Mouse (Mus musculus) T-cell, adult 2 months (primary cell): ENCODE measurements around the gene Gp5.

Experiments used
- DNase-seq: peaks from one replicate; pipeline ENCODE4 v3.0.0; 2022; ENCODE audit warnings: low spot score

The Gp5 gene

GRCm38 (mm10) chr16:30278406-30278805 lies 32.2 kb downstream of the Gp5 start:
- no peak for DNase-seq

DNA sequence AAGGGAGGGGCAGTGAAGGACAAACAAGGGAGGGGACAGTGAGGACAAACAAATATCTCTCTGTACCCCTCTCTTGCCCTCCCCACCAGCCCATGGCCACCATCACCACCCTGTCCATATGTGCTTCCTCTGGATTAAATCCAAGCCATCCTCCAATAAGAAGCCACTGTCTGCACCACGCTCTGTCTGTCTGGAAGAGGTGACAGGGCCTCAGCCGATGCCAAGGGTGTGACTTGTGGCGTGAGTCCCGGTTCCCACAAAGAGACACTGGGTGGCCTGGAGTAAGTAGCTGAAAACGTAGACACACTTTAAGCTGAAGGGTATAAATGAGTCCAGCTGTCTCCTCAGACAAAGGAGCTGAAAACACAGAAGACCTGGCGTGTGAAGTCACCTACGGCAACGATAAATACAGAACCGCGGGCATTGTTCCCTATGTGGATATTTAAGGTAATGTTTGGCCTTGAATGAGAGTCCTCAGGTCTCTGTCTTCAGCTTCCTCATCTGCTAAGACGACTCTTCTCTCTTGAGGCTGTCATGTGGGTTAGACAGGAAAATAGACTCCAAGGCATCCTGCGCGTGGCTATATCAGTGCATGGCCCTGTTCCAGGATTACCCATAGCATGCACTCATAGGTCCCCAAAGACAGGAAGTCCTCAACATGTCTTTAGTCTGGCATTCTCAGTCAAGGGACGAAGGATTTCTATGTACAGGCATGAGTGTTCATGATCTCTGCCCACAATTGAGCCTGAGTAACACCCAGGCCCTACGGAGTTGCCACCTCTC lies 34.8 kb downstream of the Gp5 start:
- no peak for DNase-seq

DNA sequence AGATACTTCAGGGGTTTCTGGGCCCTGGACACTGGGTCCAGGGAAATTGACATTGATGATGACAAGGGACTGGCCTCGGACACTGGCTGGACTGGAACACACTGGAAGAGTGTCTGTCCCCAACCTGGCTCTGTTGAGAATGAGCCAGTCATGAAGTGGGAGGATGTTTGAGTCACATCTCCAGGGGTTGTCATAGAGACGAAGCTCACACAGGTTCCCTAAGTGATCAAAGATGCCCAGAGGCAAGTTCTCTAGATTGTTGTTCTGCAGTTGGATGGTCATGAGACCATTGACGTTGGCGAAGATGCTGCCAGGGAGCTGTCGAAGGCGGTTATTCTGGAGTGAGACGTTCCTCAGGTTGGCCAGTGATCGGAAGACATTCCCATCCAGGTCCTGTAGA lies 37.5 kb downstream of the Gp5 start:
- DNase-seq, result no peak

GRCm38 (mm10) chr16:30271941-30272595 lies 38.5 kb downstream of the Gp5 start:
- no peak for DNase-seq

DNA sequence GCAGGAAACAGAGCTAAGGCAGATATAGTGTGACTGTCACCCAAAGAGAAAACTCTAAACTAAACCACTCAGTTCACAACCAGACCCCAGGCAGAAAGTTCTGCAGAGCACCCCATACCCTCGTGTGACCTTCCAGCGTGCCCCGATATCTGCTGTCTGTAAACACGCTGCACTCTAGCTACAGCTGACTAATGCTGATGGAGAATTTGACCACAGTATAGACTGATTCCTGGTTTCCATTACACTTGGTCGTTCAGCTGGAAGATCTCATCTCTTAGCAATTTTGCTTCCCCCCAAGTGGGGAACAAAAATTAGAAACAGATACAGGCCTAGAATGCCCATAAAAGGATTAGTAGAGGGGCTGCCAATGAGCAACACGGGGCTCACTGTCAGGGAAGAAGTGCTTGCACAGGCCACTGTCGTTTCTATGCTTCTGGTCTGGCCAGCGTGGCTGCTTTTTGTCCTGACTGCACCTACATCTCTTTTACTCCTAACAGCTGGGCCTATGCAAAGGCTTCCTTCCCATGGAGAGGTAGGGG lies 39.3 kb downstream of the Gp5 start:
- no peak for DNase-seq

DNA sequence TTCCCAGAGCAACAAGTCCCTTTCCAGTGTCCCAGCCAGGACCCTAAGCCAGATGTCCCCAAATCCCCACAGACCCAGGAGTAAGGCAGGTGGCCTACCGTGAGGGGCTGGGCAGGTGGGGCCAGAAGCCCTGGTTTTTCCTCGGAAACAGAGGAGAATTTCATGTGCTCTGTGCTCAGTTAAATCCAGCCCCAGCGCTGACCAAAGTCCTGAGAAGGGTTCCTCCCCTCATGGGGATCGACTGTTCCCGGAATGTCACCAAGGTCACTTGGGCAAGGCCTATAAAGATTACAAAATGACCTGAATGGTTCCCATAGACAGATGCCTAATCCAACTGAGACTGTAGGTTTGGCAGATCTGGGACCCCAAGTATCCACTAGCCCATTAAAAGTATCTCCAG lies 43.2 kb downstream of the Gp5 start, which contains the start of gene Cpn2:
TSS of gene Cpn2 (minus strand) at position 141 of the 400 bp plus-strand sequence.
- no peak for DNase-seq

GRCm38 (mm10) chr16:30266561-30266960 lies 44.0 kb downstream of the Gp5 start:
- no peak for DNase-seq

DNA sequence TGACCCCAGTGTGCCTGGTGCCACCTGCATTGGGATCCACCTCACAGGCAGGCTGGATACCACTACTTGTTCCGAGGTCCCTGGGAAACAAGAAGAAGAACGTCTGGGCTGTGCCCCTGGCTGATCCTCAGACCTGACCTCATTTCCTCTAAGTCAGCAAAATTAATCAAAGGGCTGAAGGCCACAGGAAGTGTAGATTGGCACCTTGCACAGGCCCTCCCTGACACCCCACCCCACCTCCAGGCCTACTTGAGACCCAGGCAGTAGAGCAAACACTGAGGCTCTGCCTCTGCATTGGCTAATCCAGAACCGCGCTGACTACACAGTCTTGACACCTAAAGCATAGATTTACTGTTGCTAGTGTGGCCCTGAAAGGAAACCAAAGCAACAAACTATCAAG lies 45.0 kb downstream of the Gp5 start:
- no peak for DNase-seq

GRCm38 (mm10) chr16:30263156-30263555 lies 47.4 kb downstream of the Gp5 start:
- no peak for DNase-seq

DNA sequence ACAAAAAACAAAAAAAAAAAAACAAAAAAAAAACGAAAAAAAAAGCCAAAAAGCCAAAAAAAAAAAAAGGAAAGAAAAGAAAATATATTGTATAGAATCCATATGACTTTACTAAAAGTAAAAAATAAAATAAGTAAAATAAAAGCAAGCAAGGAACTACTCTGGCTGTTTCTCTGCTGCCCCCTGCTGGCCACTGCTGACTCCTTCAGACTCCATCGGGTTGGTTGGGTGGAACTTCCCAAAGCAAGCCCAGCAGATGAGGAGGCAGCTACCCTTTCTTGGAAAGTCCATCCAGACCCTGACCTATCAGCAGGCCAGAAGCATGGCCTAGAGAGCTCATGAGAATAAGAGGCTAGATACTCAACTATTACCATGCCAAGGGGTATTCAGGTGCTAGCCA lies 47.9 kb downstream of the Gp5 start:
- peak; percentile 36 for DNase-seq

DNA sequence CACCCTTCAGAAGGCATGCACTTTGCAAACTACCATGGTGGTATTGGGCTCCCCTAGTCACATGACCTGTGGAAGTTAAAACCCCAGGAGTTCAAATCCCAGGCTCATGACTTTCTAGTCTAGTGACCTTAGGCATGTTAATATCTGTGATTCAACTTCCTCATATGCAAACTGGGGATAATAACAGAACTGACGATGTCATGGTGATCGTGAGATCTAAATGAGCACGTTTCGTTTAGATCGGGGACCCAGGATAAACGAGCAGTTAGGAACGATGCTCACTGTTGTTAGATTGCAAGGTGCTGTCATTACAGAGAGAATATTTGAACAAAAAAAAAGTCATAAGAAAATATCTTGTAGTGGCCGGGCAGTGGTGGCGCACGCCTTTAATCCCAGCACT lies 48.4 kb downstream of the Gp5 start:
- no peak for DNase-seq

DNA sequence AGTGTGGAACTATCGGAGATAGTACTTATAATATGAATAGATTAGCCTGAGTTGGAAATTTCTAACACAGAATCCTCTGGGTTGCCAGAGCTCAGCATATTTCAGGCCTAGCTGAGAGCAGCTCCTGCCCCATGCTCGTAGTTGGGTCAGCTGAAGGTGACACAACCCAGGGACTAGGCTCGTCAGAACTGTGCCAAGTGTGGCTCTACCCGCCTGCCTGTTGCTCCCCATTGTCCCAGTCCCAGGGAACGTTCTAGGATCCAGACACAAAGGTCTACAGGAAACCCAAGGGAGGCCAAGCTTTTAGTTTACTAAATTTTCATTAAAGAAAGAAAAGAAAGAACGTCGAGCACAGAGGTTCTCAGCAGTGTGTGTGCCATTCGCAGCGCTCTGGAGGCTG lies 49.2 kb downstream of the Gp5 start:
- DNase-seq, result no peak

DNA sequence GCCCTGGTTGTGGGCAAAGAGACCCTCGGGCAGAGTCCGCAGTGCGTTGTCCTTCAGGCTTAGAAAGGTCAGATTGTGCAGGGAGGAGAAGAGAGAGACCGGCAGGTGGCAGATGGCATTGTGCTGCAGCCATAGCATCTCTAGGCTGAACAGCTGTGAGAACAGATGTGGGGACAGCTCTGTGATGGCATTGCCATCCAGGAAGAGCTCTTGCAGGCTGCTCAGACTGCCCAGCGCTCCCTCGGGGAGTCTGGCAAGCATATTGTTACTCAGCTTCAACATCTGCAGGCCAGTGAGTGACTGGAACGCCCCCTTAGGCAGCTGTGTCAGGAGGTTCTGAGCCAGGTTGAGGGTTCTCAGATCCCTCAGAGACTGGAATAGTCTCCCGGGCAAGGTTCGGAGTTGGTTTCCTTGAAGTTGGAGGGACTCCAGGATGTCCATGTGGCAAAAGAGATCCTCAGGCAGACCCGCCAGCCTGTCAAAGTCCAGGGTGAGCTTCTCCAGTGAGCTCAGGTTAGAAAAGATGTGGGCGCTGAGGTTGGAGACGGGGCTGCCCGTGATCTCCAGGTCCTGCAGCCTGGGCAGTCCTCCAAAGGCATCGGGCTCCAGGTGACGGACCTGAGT lies 50.5 kb downstream of the Gp5 start:
- no peak for DNase-seq

DNA sequence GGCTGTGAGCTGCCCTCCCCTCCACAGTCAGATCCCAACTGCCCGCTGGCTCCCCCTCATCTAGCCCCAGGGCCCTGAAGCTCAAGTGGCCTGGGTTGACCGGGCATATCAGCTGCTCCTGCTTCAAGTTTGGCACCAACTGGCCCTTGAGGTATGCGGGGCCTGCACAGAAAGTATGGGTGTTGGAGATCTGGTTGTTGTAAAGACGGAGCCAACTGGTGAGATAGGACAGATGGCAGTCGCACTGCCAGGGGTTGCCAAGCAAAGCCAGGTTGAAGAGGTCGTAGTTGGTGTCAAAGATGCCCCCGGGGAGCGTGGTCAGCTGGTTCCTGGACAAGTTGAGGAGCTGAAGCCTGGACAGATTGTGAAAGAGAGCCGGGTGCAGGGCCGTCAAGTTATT lies 51.1 kb downstream of the Gp5 start:
- DNase-seq, result no peak

GRCm38 (mm10) chr16:30258441-30258840 lies 52.1 kb downstream of the Gp5 start:
- DNase-seq, result no peak

DNA sequence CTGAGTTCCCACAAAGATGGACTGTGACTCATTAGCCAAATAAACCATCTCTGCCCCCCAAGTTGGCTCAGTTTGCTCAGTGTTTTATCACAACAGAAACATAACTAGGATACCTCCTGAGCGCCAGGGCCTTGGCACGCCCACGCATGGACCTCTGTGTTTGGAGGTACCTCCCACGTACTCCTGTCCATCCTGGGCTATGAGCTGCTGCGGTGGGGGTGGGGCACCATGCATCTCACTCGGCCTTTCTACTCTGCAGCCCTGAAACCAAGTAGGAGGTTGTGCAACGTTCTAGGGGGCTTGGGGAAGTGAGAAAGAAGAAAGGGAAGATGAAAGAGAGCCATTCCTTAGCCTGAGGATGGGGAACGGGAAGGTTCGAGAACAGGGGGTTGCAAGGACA lies 52.9 kb downstream of the Gp5 start:
- no peak for DNase-seq
